Mouse (Mus musculus) cortical plate, adult 2 months (tissue): ENCODE results near the gene Rps2.

Source experiments
- CTCF ChIP-seq: fragments of 200-500 bp; IDR thresholded peaks from 2 replicates; pipeline ENCODE4 v1.5.1; 2011; ENCODE audit warnings: mild to moderate bottlenecking, control low read depth, low read length; ENCODE audit not compliant: insufficient read depth; ENCODE audit errors: extremely low read depth
- POLR2A ChIP-seq: fragments of 200-500 bp; IDR thresholded peaks from 2 replicates; pipeline ENCODE4 v1.6.1; 2011; ENCODE audit warnings: mild to moderate bottlenecking, low read length, control low read depth; ENCODE audit not compliant: insufficient read depth; ENCODE audit errors: extremely low read depth

DNA sequence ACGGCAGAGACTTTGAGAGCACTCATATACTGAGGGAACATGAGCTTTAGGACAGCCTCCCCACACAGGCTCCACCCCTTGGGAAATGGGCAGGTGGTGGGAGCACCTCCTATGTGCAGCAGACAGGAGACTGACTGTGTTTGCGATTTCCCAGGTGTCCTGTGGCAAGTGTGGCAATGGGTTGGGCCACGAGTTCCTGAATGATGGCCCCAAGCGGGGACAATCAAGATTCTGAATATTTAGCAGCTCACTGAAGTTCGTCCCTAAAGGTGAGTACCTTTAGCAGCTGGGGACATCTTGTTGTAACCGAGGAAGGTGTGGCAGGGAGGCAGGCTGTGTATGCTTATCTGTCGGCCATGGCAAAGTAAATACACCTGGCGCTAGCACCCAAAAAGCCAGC, 22.0 kb downstream of the Rps2 start:
- TF ChIP-seq CTCF (no peak), POLR2A (no peak)
